Mouse (Mus musculus): ENCODE results near the gene Ly6g5b. TPM values are rescaled to one million over a fixed set of nuclear protein-coding genes. Genes with fewer than 3 reads are reported as not detected.
A peak's percentile ranks its signal among the peaks of the same experiment; 100 is the strongest.

Ly6g5b gene
- polyA plus RNA-seq, 1 experiment from 2014 or later, result 0.40 TPM

GRCm38 (mm10) chr17:35139269-35139668 is 24.0 kb upstream of the Ly6g5b start:
- H3K4me2 ChIP-seq, result no peak overlapping the region
- H3K4me3 ChIP-seq, result no peak overlapping the region
- no peak overlapping the region for H3K27ac ChIP-seq (replicated peaks)
- 91% methylated on average over 3 of the region's 3 CpGs for WGBS
- H3K4me1 ChIP-seq, result peaks cover 20% of the 10 kb centered on the region
- ATAC-seq (ENCODE audit: extremely low read depth, insufficient number of reproducible peaks, low FRiP score, low TSS enrichment), result no peak
- H3K27me3 ChIP-seq (replicated peaks), result no peaks in the 10 kb centered on the region
- no peak overlapping the region for H3K9ac ChIP-seq
- peaks cover 65% of the 10 kb centered on the region for H3K36me3 ChIP-seq
- no peaks in the 10 kb centered on the region for H3K9me3 ChIP-seq

DNA sequence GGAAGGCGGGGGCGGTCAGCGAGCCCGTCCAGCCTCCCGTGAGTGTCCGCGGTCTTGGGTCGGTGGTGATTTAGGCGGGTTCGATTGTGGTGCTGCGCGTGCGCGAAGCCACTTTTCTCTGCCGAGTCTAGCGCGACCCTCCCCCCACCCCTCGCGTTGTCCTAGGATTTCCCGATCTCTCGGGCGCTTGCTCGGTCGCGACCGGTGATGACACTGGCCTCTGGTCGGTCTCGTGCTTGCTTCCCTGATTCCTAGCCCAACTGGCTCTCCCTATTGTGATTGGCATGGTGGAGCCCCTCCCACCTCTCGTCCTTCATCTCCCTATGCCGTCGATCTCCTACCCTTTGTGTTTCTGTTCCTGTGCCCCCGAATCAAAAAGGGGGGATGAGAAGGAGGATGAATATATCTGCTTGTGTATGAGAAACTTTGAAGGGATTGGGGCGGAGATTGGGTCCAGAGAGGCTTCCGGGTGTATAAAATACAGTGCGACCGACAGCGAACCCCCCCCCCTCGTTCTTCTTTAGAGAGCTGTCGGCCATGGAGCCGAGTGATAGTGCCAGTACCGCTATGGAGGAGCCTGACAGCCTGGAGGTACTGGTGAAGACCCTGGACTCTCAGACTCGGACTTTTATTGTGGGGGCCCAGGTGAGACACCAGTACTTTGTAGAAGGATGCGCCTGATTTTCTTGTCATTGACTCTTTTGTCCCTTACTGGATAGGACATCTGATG is 20.5 kb upstream of the Ly6g5b start:
- H3K4me1 ChIP-seq, result peaks cover 20% of the 10 kb centered on the region
- peak overlapping the region; percentile 91 for H3K4me2 ChIP-seq
- H3K4me3 ChIP-seq, result peak overlapping the region; percentile 76
- no peaks in the 10 kb centered on the region for H3K9me3 ChIP-seq
- peak; percentile 55 for ATAC-seq (ENCODE audit: extremely low read depth, insufficient number of reproducible peaks, low FRiP score, low TSS enrichment)
- H3K9ac ChIP-seq, result peak overlapping the region; percentile 89
- H3K36me3 ChIP-seq, result peaks cover 30% of the 10 kb centered on the region
- WGBS, result under 1% methylated on average over 43 of the region's 43 CpGs
- peak overlapping the region; percentile 96 for H3K27ac ChIP-seq (replicated peaks)
- no peaks in the 10 kb centered on the region for H3K27me3 ChIP-seq (replicated peaks)

DNA sequence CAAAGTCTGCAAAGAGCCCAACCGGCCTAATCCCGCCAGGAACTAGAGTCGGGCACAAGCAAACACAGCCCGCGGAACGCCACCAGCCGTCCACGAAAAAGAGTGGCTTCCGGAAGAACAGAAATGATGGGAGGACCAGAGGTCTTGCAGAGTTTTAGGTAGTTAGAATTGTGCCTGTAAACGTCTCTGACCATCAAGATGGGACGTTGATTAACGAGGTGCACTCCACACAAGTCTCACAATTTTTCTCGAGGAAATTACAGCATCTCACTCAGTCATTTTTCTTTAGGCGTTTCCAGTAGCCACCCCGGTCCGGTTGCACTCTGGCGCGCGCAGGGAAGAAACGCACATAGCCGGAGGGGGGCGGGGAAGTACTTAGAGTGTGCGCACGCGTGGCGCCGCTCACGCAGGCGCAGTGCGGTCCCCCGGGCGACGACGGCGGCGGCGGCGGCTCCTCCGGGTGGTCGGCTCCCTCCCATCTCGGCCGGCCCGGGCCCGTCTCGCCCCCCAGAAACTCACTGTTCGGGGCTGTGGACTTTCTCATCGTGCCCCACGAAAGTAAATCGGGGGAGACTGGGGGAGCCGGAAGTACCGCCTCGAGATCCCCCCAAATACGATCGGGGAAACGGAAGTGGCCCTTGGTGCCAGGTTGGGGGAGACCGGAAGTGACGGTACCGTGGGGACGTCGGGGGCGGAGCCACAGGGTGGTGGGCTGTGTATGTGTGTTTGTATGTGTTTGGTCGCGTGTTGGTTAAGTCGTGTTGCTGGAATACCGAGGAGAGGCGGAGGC is 19.8 kb upstream of the Ly6g5b start, which contains the start of gene Bag6:
TSS of gene Bag6 (plus strand) at position 378 of the 790 bp plus-strand sequence.
- Histone ChIP-seq H3K9ac (peak within 1 kb of the TSS; percentile 89), H3K27ac (replicated peaks) (peak within 1 kb of the TSS; percentile 96), H3K36me3 (peaks cover 29% of the 10 kb centered on the region), H3K27me3 (replicated peaks) (no peaks in the 10 kb centered on the region), H3K4me2 (peak within 1 kb of the TSS; percentile 91), H3K4me1 (peaks cover 20% of the 10 kb centered on the region), H3K9me3 (no peaks in the 10 kb centered on the region), H3K4me3 (peak within 1 kb of the TSS; percentile 76)
- WGBS, result under 1% methylated on average over 66 of the region's 66 CpGs
- ATAC-seq (ENCODE audit: extremely low read depth, insufficient number of reproducible peaks, low FRiP score, low TSS enrichment), result peak; percentile 88

DNA sequence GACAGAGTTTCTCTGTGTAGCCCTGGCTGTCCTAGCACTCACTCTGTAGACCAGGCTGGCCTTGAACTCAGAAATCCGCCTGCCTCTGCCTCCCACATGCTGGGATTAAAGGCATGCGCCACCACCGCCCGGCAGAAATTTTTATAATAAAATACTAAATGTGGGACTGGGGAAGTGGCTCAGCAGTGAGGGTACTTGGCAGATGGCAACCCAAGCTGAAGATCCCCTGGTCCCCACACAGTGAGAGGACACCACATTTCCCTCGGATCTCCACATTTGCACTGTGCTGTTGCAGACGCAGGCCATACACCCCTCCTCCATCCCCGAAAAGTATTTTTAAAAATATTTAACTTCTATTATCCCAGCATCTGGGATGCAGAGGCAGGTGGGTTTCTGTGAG is 18.3 kb upstream of the Ly6g5b start:
- WGBS, result 90% methylated on average over 7 of the region's 7 CpGs
- Histone ChIP-seq H3K4me3 (no peak overlapping the region), H3K27me3 (replicated peaks) (no peaks in the 10 kb centered on the region)

GRCm38 (mm10) chr17:35132174-35132560 is 16.9 kb upstream of the Ly6g5b start:
- H3K4me2 ChIP-seq, result no peak overlapping the region
- H3K36me3 ChIP-seq, result peaks cover 29% of the 10 kb centered on the region
- H3K4me1 ChIP-seq, result peaks cover 23% of the 10 kb centered on the region
- H3K4me3 ChIP-seq, result no peak overlapping the region
- H3K27me3 ChIP-seq (replicated peaks), result no peaks in the 10 kb centered on the region
- H3K9ac ChIP-seq, result no peak overlapping the region
- 60% methylated on average over 3 of the region's 3 CpGs for WGBS
- H3K9me3 ChIP-seq, result no peaks in the 10 kb centered on the region
- H3K27ac ChIP-seq (replicated peaks), result 0 out of 2 replicates have a peak overlapping the region, but pooled peaks have one; percentile 20
- no peak for ATAC-seq (ENCODE audit: extremely low read depth, insufficient number of reproducible peaks, low FRiP score, low TSS enrichment)

More for the DNA sequence above, 18.3 kb upstream of the Ly6g5b start:
- Histone ChIP-seq H3K9ac (no peak overlapping the region), H3K36me3 (peaks cover 28% of the 10 kb centered on the region), H3K4me1 (peaks cover 21% of the 10 kb centered on the region), H3K4me2 (no peak overlapping the region), H3K9me3 (no peaks in the 10 kb centered on the region), H3K27ac (replicated peaks) (no peak overlapping the region)
- ATAC-seq (ENCODE audit: extremely low read depth, insufficient number of reproducible peaks, low FRiP score, low TSS enrichment), result no peak

GRCm38 (mm10) chr17:35131500-35132173 is 16.4 kb upstream of the Ly6g5b start, which contains the start of gene Apom:
TSS of gene Apom (minus strand) at chr17:35132050.
- no peak for ATAC-seq (ENCODE audit: extremely low read depth, insufficient number of reproducible peaks, low FRiP score, low TSS enrichment)
- no peaks in the 10 kb centered on the region for H3K27me3 ChIP-seq (replicated peaks)
- no peak within 1 kb of the TSS for H3K4me2 ChIP-seq
- H3K4me1 ChIP-seq, result peaks cover 23% of the 10 kb centered on the region
- peaks cover 29% of the 10 kb centered on the region for H3K36me3 ChIP-seq
- H3K27ac ChIP-seq (replicated peaks), result 0 out of 2 replicates have a peak within 1 kb of the TSS, but pooled peaks have one; percentile 20
- WGBS, result 79% methylated on average over 15 of the region's 15 CpGs
- no peak within 1 kb of the TSS for H3K4me3 ChIP-seq
- H3K9me3 ChIP-seq, result no peaks in the 10 kb centered on the region
- H3K9ac ChIP-seq, result no peak within 1 kb of the TSS

DNA sequence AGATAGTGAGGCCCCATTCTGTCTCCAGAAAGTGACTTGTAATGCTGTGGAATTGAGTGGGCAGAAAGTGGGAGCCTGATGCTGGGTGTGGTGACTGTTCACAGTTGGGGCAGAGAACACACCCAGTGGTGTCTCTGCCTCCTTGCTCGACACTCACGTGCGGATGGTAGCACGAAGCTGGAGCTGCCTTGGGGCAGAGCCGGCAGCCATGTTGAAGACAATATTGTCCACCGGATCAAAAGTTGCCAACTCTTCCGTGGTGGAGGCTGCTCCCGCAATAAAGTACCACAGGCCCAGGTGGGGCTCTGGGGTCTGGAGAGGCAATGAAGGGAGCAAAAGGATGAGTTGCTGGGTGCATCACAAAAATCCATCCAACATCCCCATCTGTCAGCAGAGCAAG is 15.8 kb upstream of the Ly6g5b start:
- Histone ChIP-seq H3K4me3 (no peak overlapping the region), H3K27me3 (replicated peaks) (no peaks in the 10 kb centered on the region), H3K27ac (replicated peaks) (no peak overlapping the region), H3K4me2 (no peak overlapping the region), H3K4me1 (peaks cover 19% of the 10 kb centered on the region), H3K9ac (no peak overlapping the region), H3K36me3 (peaks cover 29% of the 10 kb centered on the region), H3K9me3 (no peaks in the 10 kb centered on the region)
- 83% methylated on average over 8 of the region's 8 CpGs for WGBS
- no peak for ATAC-seq (ENCODE audit: extremely low read depth, insufficient number of reproducible peaks, low FRiP score, low TSS enrichment)

DNA sequence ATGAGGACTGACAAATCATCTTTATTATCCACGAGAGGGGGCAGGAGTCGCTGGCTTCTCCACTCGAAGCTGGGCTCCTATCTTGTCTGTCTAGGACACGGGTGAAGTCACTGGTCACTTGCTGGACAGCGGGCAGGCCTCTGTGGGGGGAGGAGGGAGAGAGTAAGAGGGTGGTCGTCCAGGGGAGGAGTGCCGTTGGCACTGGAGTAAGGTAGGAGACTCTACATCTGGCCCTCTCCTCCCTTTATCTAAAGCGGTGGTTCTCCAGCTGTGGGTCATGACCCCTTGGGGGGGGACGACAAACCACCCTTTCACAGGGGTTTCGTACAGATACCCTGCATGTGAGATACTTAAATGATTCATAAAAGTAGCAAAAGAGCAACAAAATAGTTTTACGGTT is 13.8 kb upstream of the Ly6g5b start:
- Histone ChIP-seq H3K4me1 (peaks cover 29% of the 10 kb centered on the region), H3K9ac (peak overlapping the region; percentile 59), H3K4me3 (no peak overlapping the region), H3K9me3 (no peaks in the 10 kb centered on the region), H3K27ac (replicated peaks) (no peak overlapping the region), H3K4me2 (no peak overlapping the region), H3K36me3 (peaks cover 40% of the 10 kb centered on the region), H3K27me3 (replicated peaks) (no peaks in the 10 kb centered on the region)
- 57% methylated on average over 11 of the region's 11 CpGs for WGBS
- no peak for ATAC-seq (ENCODE audit: extremely low read depth, insufficient number of reproducible peaks, low FRiP score, low TSS enrichment)

GRCm38 (mm10) chr17:35127017-35127416 is 11.8 kb upstream of the Ly6g5b start:
- H3K9me3 ChIP-seq, result no peaks in the 10 kb centered on the region
- H3K4me2 ChIP-seq, result peak overlapping the region; percentile 85
- peaks cover 47% of the 10 kb centered on the region for H3K36me3 ChIP-seq
- no peaks in the 10 kb centered on the region for H3K27me3 ChIP-seq (replicated peaks)
- H3K4me3 ChIP-seq, result peak overlapping the region; percentile 79
- no peak for ATAC-seq (ENCODE audit: extremely low read depth, insufficient number of reproducible peaks, low FRiP score, low TSS enrichment)
- WGBS, result 65% methylated on average over 13 of the region's 13 CpGs
- peak overlapping the region; percentile 91 for H3K9ac ChIP-seq
- H3K27ac ChIP-seq (replicated peaks), result peak overlapping the region; percentile 89
- H3K4me1 ChIP-seq, result peaks cover 38% of the 10 kb centered on the region

DNA sequence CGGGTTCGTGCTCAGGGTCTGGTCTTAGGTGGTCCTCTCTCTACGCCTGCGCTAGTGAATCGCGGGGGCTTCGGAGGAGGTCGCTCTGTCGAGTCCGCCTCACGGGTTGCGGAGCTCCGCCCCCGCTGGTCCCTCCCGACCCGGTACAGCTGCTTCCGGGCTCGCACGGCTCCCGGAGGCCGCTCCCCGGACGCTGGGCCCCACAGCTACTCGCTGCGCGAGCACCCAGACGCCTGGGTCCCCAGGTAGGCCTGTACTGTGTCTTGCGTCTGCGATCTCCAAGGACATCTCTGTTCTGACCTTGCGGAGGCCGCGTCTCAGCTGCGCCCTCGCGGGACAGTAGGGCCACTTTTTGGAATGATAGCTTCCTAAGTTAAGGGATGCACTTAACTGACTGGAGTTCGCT is 11.0 kb upstream of the Ly6g5b start, which contains the start of gene D17H6S53E:
TSS of gene D17H6S53E (plus strand) at position 168 of the 406 bp plus-strand sequence.
- Histone ChIP-seq H3K4me3 (peak within 1 kb of the TSS; percentile 79), H3K4me2 (peak within 1 kb of the TSS; percentile 85), H3K27ac (replicated peaks) (peak within 1 kb of the TSS; percentile 89), H3K9ac (peak within 1 kb of the TSS; percentile 91), H3K9me3 (no peaks in the 10 kb centered on the region), H3K36me3 (peaks cover 47% of the 10 kb centered on the region), H3K4me1 (peaks cover 41% of the 10 kb centered on the region), H3K27me3 (replicated peaks) (no peaks in the 10 kb centered on the region)
- peak; percentile 53; the same call in 1 of the 2 replicates for ATAC-seq (ENCODE audit: extremely low read depth, insufficient number of reproducible peaks, low FRiP score, low TSS enrichment)
- under 1% methylated on average over 36 of the region's 36 CpGs for WGBS

DNA sequence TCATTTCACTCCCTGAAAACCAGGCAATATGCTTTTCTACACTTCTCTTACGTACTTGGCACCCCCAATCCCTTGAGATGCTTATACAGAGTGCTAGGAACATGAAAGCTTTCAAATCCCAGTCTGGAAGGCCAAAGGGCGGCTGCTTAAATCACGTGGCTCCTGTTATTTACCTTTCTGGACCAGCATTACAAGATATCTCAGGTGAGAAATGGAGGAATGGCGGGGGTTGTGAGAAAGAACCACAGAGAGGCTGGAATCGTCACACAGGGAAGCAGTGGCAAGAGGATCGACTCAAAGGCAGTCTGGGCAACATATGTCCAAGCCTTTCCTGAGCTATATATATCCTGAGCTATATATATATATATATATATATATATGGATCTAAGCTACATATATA is 10.3 kb upstream of the Ly6g5b start:
- H3K27ac ChIP-seq (replicated peaks), result peak overlapping the region; percentile 89
- peak overlapping the region; percentile 91 for H3K9ac ChIP-seq
- no peaks in the 10 kb centered on the region for H3K9me3 ChIP-seq
- H3K27me3 ChIP-seq (replicated peaks), result no peaks in the 10 kb centered on the region
- H3K4me2 ChIP-seq, result peak overlapping the region; percentile 85
- peaks cover 46% of the 10 kb centered on the region for H3K36me3 ChIP-seq
- ATAC-seq (ENCODE audit: extremely low read depth, insufficient number of reproducible peaks, low FRiP score, low TSS enrichment), result no peak
- peaks cover 41% of the 10 kb centered on the region for H3K4me1 ChIP-seq
- WGBS, result 28% methylated on average over 6 of the region's 6 CpGs
- peak overlapping the region; percentile 79 for H3K4me3 ChIP-seq

Measured in heart, embryonic 13.5 days (tissue).